Mouse (Mus musculus): Measurements from ENCODE around the gene E130116L18Rik.
"Not testable (repeated sequence)": the region's sequence is repeated elsewhere in the genome, so short reads cannot be mapped to it uniquely, and the experiment has no call there.

The E130116L18Rik gene

DNA sequence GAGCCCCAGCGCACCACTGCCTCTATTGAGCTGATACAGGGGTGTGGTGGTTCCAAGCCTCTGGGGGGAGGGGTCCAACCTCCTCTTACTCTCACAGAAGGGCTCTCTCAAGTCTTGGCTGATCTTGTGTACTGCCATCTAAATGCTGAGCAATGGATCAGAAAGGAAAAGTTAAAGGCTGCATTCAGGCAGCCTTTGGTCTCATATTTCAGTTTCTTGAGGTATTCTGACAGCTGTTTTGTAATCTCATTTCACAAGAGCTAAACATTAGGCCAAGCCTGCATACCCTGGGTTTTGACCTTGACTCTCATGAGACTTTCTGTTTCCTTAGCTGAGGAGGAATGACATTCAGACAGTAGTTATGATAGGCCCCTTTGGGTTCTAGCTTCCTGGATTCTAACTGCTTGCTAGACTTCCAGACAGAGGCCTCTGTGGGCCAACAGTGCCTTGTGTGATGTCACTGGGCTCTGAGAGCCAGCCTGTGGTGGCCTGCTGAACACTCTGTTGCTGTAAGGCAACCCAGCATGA lies 41.9 kb downstream of the E130116L18Rik start, which contains the start of gene Galntl5:
Gene Galntl5, plus strand, starts transcription at position 457 of the 528 bp plus-strand sequence.
- no peak for DNase-seq

DNA sequence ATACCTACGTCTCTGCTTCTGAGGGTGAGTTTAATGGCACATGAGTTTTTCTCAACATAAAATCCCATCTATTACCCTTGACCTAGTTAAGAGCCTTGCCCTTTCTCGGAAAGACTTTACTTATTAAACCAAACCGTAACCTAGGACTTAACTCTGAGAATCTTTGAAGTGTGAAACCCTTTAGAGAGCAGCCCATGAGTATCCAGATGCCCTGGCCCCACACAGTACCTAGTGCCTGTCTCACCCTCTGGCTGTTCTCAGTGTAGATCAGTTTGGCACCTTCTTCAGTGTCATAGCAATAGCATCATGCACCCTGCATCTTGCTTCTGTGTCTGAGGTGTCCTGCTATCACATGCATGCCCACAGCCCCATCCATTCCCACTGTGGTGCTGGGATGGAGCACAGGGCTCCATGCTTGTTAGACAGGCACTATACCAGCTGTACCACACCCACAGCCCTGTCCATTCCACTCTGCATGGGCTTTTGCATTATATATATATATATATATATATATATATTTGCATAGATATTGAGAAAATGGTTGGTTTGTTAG lies 42.9 kb downstream of the E130116L18Rik start:
- no peak for DNase-seq

DNA sequence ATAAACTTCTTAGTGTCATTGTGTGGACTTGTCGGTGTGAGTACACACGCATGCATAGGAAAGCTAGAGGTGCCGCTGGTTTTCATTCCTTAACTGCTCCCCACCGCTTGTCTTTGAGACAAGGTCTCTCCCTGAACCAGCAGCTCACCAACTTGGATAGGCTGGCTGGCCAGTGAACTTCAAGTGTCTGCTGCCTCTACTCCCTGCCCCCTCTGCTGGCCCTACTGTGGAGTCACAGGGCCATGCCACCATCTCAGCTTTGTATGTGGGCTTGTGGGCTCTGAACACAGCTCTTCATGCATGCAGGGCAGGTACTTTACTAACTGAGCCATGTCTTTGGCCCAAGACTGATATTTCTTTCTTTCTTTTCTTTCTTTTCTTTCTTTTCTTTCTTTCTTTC lies 43.7 kb downstream of the E130116L18Rik start:
- DNase-seq: no peak

DNA sequence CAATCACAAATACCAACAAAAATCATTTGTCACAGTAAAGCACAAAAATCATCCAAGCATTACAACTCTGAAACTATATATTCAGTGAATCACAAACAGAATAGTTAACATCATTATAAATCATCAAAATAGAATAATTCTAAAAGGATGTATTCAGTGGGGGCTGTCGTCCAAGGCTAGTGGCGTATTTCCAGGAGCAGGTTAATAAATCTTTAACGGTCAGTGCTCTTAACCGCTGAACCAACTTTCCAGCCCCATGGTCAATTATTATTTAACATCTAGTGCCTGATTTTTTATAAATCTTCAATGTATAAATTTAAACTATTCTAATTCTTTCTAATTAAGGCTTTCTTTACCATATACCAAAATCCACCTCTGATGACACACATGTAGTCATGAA lies 44.4 kb downstream of the E130116L18Rik start:
- DNase-seq: not testable (repeated sequence)

DNA sequence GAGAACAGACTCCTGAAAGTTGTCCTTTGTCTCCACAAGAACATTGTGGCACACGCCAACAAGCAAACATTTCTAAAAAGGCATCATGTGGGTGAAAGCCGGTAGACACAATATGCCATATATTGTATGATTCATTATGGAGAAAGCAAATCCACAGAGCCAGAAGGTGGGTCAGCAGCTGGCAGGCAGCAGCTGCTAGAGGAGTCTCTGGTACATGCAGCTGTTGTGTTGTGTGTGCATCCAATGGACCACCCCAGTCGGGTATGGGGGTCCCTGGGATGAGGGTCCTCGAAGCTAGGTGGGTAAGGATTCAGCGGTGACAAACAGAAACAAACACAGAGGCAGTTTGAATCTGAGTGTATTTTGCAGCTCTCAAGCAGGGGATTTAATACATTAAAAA lies 45.0 kb downstream of the E130116L18Rik start:
- not testable (repeated sequence) for DNase-seq
